Mouse (Mus musculus): Measurements from ENCODE around the gene Fem1b. TPM values are rescaled to one million over a fixed set of nuclear protein-coding genes. Genes with fewer than 3 reads are reported as not detected.
"Not testable (repeated sequence)": the region's sequence is repeated elsewhere in the genome, so short reads cannot be mapped to it uniquely, and the experiment has no call there.

Fem1b gene
- total RNA-seq, 2 experiments from 2014 or later, result 111 to 113 TPM

GRCm38 (mm10) chr9:62827939-62828652, 16.4 kb upstream of the Fem1b start:
- DNase-seq (ENCODE audit: low spot score in 2 of 2), result peak in 1 of 2 experiments; percentile 52

- DNase-seq (ENCODE audit: low spot score in 2 of 2), result no peak
Measured at GRCm38 (mm10) chr9:62826456-62826855, 14.7 kb upstream of the Fem1b start.

DNA sequence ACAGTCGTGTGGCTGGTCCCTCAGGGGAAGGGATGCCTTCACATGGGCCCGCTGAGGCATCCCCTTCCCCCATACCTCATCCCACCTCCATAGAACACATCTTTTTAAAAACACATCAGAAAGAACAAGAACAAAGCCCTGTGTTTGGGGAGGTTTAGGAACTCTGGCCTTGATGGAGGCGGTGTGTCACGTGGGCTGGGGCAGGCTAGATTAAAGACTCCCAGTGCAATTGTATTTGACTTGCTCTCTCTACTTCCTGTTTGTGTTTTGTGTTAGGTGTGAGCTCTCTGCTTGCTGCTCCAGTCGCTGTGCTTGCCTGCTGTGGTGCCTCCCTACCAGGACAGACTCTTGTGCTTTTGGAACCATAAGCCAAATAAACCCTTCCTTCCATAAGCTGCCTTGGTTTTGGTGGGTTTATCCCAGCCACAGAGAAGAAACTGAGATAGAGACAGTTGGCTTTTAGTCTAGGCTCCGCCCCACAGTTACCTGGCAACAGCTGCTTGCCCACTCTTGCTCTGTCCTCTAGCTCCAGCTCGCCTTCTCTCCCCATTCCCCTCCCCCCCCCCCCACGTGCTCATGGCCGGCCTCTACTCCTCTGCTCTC, 14.2 kb upstream of the Fem1b start:
- no peak for DNase-seq (ENCODE audit: low spot score in 2 of 2)

GRCm38 (mm10) chr9:62821811-62822210, 10.1 kb upstream of the Fem1b start:
- no peak for DNase-seq (ENCODE audit: low spot score in 2 of 2)

GRCm38 (mm10) chr9:62820829-62821228, 9.1 kb upstream of the Fem1b start:
- DNase-seq (ENCODE audit: low spot score in 2 of 2), result no peak

- DNase-seq (ENCODE audit: low spot score in 2 of 2), result not testable (repeated sequence)
Measured at GRCm38 (mm10) chr9:62819910-62820309, 8.2 kb upstream of the Fem1b start.

DNA sequence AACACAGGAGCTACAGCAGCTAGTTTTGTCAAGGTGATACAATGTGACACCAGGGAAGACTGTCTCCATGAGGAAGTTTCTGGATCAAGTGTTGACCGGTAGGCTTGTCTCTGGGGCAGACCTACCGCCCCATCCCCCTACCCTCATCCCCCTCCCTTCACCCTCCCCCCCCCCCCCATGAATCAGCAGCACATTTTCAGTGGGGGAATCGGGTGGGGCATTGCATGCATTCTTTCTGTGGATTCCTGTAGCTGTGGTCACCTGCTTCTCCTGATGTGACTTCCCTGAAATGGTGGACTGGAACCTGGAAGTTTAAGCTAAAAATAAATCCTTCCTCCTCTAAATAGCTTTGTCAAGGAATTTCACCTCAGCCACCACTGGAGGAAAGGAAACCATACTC, 7.8 kb upstream of the Fem1b start:
- no peak for DNase-seq (ENCODE audit: low spot score in 2 of 2)

DNA sequence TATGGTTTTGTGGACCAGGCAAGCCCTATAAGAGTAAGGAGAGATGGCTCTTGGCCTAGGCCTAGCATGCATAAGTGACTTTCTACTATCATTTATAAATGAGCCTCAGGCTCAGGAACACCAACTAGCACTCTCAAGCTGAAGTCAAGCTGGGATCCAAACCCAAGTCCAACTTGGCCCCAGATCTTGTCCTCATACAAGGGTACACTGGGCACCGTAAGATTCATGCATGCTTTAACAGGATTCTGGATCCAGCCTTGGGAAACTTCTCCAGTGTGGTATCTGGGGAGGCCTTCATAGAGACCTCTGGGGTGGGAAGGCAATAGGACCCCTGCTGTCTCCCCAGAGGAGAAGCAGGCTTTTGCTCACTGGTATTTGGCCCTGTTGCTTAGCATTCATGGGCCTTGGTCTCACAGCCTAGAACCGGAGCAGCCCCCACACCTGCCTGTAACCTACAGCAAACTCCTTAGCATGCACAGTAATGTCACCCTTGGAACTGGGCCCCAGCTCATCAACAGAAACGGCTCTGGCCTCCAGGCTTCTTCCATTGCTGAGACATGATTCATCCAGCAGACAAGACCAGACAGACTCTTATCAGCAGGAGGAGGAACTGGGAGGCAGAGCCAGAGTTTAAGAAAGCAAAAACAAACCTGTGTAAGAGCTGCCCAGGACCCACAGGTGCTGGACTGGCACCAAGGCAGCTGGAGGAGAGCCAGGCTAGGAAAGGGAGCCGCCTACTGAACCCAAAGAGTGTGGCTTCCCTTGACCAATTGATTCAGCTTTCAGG, 6.3 kb upstream of the Fem1b start:
- DNase-seq (ENCODE audit: low spot score in 2 of 2), result no peak

- DNase-seq (ENCODE audit: low spot score in 2 of 2), result peak; percentile 36 to 46
Measured at GRCm38 (mm10) chr9:62817099-62817571, 5.4 kb upstream of the Fem1b start.

DNA sequence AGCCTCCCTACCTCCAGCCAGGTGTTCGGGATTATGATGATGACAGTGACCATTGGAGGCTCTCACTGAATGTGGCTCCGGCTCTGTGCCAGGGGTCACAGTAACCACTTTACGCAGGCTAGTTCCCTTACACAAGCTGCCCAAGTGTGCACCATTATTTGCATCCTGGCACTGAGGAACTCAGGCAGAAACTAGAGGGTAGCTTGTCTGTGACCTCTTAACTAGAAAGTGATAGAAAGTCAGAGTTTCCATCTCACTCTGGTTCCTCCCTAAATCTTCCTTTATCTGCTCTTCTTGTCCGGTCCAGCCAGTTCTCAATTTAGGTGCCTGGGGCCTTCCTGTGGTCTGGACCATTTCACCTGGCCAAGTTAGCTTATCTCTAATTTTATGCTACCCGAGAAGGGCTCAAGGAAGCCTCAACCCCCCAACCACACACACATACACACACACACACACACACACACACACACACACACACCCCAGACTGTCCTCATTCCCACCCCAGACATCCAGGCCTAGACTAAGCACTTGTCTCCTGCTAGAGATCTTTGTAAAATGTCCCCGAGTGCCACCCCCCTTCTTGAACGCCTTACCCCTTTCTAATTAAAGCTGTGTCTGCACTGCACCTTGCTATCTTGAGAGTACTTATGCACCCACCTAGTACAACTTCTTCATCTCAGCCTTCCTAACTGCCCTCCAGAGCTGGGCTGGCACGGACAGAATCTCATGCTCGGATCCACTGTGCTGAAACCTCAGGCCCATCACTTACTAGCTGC, 4.8 kb upstream of the Fem1b start:
- DNase-seq (ENCODE audit: low spot score in 2 of 2), result no peak

- DNase-seq (ENCODE audit: low spot score in 2 of 2), result no peak
Measured at GRCm38 (mm10) chr9:62814751-62815150, 3.0 kb upstream of the Fem1b start.

DNA sequence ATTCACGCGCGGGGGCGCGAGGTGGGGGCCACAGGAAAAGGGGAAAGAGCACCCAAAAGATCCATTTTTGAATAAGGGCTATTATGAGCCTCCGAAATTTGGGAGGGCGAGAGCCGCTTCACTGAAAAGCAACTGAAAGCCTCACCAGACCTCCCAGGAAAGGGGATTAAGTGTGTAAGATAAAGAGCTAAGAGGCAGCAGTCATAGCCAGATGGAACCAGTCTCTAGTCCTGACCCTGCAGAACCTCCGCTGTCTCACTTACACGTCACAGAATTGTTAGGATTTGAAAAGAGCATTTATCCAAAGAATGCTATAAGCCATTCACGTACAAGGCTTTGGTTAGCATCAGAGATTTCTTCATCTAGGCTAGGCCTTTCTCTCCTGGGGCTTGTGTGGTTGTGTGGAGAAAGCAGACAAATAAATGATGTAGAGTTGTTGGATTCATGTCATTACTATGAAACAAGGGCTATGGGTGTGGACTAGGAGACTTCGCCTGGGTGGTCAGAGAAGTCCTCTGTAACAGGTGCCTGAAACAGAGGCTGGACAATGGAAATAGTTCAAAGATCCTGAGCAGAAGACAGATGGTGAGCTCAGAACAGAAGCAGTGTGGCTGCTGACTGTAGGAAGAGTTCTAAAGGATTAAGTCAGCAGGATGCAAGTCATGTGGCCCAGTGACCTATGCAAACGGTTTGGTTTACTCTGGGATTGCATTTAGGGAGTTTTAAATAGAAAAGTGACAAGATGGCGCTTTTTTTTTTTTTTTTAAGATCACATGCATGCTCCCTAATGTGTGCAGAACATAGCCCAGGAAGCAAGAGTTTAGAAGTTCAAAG, 699 bp upstream of the Fem1b start:
- DNase-seq (ENCODE audit: low spot score in 2 of 2), result peak in 1 of 2 experiments; percentile 16

- peak; percentile 50 to 66 for DNase-seq (ENCODE audit: low spot score in 2 of 2)
Measured at GRCm38 (mm10) chr9:62810543-62811515, 905 bp downstream of the Fem1b start.

DNA sequence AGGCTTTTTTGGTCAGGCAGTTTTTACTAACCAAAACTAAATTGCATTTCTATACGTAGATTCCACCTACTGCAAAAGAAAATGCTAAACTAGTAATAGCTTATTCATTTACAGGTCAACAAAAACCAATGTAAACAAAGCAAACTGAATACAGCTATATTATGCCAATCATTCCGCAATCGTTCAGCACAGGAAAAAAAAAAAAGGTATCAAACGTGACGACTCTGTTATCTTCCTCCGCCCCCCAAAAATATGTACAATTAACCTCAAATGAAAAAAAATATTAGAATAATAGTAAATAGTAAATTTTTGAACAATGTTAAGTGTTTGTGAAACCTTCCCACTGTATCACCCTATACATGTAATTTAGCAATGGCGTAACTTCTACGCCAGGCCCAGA, 1.6 kb downstream of the Fem1b start:
- DNase-seq (ENCODE audit: low spot score in 2 of 2), result no peak

DNA sequence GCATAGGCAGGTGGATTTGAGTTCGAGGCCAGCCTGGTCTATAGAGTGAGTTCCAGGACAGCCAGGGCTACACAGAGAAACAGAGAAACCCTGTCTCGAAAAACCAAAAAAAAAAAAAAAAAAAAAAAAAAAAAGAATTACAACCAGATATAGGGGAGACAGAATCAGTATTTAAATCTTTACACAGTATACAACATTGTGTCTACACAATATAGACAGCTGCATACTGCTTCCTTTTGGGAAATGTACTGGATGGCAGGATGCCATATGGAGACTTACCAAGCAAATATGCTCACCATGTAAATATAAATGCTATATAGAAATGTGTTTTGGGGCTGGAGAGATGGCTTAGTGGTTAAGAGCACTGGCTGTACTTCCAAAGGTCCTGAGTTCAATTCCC, 12.5 kb downstream of the Fem1b start:
- DNase-seq (ENCODE audit: low spot score in 2 of 2), result not testable (repeated sequence)

DNA sequence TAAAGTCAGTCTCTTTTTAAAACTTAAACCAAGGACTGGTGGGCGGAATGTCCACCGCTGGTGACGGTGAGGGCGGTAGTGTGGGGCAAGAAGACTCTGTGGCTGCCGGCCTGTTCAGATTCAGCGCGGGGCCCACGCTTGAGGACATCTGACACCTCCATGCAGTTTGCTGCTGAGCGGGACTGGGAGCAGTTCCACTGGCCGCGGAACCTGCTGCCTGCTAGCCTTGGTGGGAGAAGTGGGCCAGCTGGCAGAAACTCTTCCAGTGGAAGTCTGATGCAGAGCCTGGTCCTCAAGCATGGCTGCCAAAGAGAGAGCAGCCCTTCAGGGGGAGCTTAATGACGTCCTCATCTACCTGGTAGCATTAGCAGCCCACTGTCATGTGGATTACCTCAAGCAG, 21.9 kb downstream of the Fem1b start:
- DNase-seq (ENCODE audit: low spot score in 2 of 2), result no peak

DNA sequence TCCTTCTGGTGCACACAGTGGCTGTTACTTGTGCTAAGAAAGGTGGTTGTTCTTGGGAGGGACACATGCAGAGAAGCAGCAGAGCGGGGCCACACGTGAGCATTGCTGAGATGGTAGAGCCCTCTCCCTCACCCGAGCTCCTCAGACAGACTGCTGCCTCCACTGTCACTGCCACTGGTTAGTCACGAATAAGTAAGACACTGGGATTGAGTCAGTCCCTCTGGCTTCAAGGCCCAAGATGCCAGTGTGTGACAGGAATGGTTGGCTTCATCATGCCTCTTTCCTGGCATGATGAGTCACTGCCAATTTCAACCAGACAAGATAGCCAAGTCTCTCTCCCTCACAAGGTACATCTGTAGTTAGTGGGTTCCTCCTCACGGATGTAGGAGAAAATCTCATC, 25.0 kb downstream of the Fem1b start:
- DNase-seq (ENCODE audit: low spot score in 2 of 2), result no peak

GRCm38 (mm10) chr9:62784233-62784632, 27.5 kb downstream of the Fem1b start:
- DNase-seq (ENCODE audit: low spot score in 2 of 2), result no peak
